Mouse (Mus musculus): Measurements from ENCODE around the gene Tfrc.

DNA sequence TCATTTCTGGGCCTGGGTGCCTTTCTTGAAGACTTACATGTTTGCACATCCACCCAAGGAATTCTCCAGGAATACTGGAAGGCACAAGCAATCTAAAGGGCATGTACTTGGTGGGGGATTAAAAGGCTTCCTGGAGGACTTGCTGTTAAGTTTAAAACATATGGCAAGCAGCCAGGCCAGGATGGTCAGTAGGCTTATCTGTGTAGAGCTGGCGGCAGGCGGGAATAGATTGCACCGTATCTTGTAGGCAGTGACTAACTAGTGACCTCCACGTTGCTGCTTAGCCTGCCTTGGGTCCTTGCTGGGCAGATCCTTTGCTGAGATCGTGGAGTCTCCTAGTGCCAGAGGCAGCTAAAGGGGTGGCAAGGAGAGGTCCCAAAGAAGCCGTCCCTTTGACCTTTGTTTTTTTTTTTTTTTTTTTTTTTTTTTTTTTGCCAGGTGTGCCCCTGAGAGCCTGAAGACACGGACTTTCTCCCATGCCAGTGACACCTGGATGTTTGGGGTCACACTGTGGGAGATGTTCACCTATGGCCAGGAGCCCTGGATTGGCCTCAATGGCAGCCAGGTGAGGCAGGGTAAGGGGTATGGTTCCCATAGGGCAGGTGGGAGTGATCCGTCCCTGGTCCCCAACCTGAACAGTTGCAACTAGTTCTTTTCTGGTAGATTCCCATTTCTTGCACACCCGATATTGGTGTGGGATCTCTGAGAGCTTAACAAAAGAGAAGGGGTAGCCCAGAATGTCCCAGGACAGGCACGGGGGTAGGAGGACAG, 61.8 kb downstream of the Tfrc start:
- TF ChIP-seq POLR2A (IDR thresholded peaks at IDR 0.05; ENCODE audit: low read depth, low read length) (no peak), CTCF (conservative IDR thresholded peaks at IDR 0.05; ENCODE audit: insufficient read depth, insufficient read length, low read depth, low read length) (no peak)

All from kidney, adult 2 months (tissue).